Mouse (Mus musculus) cortical plate, adult 2 months (tissue): ENCODE results near the gene Hpcal1. TPM values are rescaled to one million over a fixed set of nuclear protein-coding genes. Genes with fewer than 3 reads are reported as not detected.

Source experiments
- H3K27ac ChIP-seq: fragments of 200-500 bp; 2 replicates; pipeline ENCODE4 v1.5.1; 2012; ENCODE audit warnings: low read length, control low read depth, inconsistent platforms; ENCODE audit not compliant: insufficient read depth
- H3K4me1 ChIP-seq: fragments of 200-500 bp; 2 replicates; pipeline ENCODE4 v1.6.1; 2011; ENCODE audit warnings: low read length; ENCODE audit not compliant: control insufficient read depth, insufficient read depth
- H3K4me3 ChIP-seq: fragments of 200-500 bp; 2 replicates; pipeline ENCODE4 v1.5.1; 2011; ENCODE audit warnings: mild to moderate bottlenecking, low read length, control low read depth; ENCODE audit not compliant: insufficient read depth
- CTCF ChIP-seq: fragments of 200-500 bp; IDR thresholded peaks from 2 replicates; pipeline ENCODE4 v1.5.1; 2011; ENCODE audit warnings: mild to moderate bottlenecking, control low read depth, low read length; ENCODE audit not compliant: insufficient read depth; ENCODE audit errors: extremely low read depth
- POLR2A ChIP-seq: fragments of 200-500 bp; IDR thresholded peaks from 2 replicates; pipeline ENCODE4 v1.6.1; 2011; ENCODE audit warnings: mild to moderate bottlenecking, low read length, control low read depth; ENCODE audit not compliant: insufficient read depth; ENCODE audit errors: extremely low read depth
- polyA plus RNA-seq: library from polyadenylated mRNA; depleted of rRNA; stranded (reverse); fragments of >200 nt; gene quantifications from 2 replicates; pipeline ENCODE4 v1.2.3, GENCODE M21; 2012

Gene Hpcal1
- polyA plus RNA-seq, 1 experiment = 71.1 TPM

GRCm38 (mm10) chr12:17736396-17736795 is 45.7 kb downstream of the Hpcal1 start:
- no peaks in the 10 kb centered on the region; the same call in 1 of the 2 replicates for H3K4me1 ChIP-seq

DNA sequence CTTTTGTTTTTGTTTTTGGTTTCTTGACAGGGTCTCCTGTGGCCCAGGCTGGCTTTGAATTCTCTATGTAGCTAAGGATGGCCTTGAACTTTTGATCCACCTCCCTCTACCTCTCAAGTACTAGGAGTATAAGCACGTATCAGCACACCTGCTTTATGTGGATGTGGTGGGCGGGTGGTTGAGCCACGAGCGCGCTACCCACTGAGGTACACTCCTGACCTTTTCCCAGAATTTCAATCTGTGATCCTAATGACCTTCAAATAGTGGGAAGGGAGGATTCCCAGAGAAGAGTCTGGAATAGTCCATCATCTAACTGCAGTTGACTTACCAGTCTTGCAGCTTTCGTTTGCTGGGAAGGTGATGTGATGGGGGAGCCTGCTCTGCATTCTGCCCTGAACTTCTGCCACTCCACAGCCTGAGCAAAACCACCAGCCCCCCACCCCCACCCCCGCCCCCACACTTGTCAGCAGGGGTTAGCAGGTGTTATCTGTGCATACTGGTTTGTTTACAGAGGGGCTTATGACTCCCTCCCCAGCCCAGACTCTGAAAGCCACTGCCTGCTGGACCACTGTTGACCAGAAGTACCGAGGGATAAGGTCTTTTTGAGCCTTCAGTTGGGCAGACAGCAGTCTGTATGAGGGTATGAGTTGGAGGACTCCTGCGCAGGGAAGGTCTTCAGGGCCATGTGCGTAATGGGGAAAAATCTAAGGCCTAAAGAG is 46.4 kb downstream of the Hpcal1 start:
- no peak for TF ChIP-seq POLR2A
- TF ChIP-seq CTCF = no peak
- Histone ChIP-seq H3K27ac (no peak overlapping the region), H3K4me3 (no peak overlapping the region), H3K4me1 (peaks cover 1% of the 10 kb centered on the region)

More at GRCm38 (mm10) chr12:17736396-17736795, 45.7 kb downstream of the Hpcal1 start:
- no peak overlapping the region for H3K4me3 ChIP-seq
- no peak overlapping the region for H3K27ac ChIP-seq
- TF ChIP-seq CTCF = no peak

DNA sequence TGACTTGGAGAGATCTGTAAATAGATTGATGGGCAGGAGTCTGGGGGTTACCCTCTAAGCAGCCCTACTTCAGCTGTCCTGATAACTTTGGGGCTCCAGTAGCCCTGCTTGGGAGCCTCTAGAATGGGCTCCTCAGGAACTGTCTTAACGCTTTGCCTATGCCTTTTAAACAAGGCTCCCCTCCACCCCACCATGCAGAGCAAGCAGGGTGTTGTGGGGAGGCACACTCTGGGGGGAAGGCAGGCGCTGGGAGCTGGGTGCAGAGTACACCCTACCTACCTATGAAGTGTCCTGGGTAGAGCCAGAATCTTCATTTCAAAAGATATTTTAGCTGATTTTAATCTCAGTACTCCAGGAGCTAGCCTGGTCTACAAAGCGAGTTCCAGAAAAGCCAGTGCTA is 47.2 kb downstream of the Hpcal1 start:
- TF ChIP-seq CTCF = no peak
- TF ChIP-seq POLR2A = no peak
- no peak overlapping the region for H3K4me3 ChIP-seq
- peaks cover 2% of the 10 kb centered on the region for H3K4me1 ChIP-seq
- no peak overlapping the region for H3K27ac ChIP-seq

DNA sequence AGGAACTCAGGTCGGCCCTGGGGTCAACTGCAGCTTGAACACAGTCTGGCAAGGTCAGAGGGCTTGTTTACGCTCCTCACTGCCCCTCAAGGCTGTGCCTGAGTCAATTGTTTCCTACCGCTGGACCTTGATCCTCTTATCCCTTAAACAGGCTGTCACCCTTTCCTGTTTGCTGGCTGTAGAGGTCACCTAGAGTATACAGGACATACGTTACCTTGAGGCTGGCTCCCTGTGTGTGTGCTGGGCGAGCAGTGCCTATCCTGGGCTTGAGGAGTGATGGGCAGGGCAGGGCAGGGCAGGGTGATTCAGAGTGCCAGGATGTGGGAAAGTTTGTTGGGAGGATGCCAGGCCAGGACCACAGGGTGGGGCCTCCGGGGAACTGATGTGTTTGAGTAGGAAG is 47.8 kb downstream of the Hpcal1 start:
- TF ChIP-seq POLR2A (no peak), CTCF (no peak)
- H3K27ac ChIP-seq = no peak overlapping the region
- H3K4me3 ChIP-seq = no peak overlapping the region
- peaks cover 2% of the 10 kb centered on the region for H3K4me1 ChIP-seq

DNA sequence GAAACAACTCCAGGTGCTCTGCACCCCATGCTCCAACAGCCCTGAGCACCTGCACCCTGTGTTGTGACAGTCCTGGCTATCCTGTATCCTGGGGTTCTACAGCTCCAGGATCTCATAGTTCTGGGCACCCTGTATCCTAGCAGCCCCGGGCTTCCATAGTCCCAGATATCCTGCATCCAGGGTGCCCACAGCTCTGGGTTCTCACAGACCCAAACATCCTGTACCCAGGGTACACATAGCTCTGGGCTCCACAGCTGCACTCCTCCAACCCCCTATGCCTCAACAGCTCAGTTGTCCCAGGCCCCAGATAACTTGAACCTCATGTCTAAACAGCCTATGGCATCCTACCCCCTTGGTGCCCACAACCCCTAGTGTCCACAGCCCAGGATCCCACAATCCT is 49.6 kb downstream of the Hpcal1 start:
- H3K27ac ChIP-seq = no peak overlapping the region
- TF ChIP-seq CTCF = no peak
- no peak for TF ChIP-seq POLR2A
- H3K4me3 ChIP-seq = no peak overlapping the region
- H3K4me1 ChIP-seq = peaks cover 2% of the 10 kb centered on the region

DNA sequence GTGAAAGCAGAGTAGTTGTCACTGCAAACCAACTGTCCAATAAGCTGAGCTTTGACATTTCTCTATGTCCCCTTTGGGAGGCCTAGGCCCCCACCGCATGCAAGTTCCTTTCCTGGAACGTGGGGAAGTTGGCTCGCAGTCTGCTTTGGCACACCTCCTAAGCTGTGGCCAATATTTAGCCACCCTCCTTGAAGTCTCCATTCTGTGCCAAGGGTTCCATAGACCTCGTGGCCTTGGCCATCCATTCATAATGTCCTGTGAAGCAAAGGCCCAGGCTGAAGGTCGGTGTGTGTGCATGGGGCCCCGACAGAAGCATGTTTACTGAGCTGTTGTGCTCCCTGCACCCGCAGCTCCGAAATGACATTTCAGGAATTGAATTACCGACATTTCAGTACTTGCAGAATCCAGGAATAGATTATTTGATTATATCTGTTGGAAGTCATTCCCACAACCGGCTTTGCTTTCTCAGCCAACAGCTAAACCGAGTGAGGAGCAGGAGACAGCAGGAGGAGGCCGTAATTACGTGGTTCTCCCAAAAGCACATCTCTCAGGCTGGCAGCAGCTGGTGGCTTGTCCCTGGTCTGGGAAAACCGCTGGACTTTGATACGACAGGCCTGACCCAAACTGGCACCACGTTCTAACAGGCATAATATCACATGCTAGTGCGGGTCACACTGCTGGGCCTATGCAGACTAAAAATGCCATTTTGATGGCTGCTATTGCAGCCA is 51.1 kb downstream of the Hpcal1 start:
- TF ChIP-seq CTCF (no peak), POLR2A (no peak)
- no peak overlapping the region for H3K4me3 ChIP-seq
- H3K4me1 ChIP-seq = peaks cover 2% of the 10 kb centered on the region
- H3K27ac ChIP-seq = no peak overlapping the region

GRCm38 (mm10) chr12:17742571-17743321 is 52.1 kb downstream of the Hpcal1 start:
- no peak overlapping the region for H3K27ac ChIP-seq
- TF ChIP-seq CTCF = no peak
- TF ChIP-seq POLR2A = no peak
- peaks cover 4% of the 10 kb centered on the region for H3K4me1 ChIP-seq

GRCm38 (mm10) chr12:17745431-17745830 is 54.8 kb downstream of the Hpcal1 start:
- Histone ChIP-seq H3K27ac (no peak overlapping the region), H3K4me3 (no peak overlapping the region), H3K4me1 (peaks cover 6% of the 10 kb centered on the region)
- TF ChIP-seq CTCF = no peak
- TF ChIP-seq POLR2A = no peak

More at GRCm38 (mm10) chr12:17742571-17743321, 52.1 kb downstream of the Hpcal1 start:
- no peak overlapping the region for H3K4me3 ChIP-seq

GRCm38 (mm10) chr12:17746725-17747124 is 56.1 kb downstream of the Hpcal1 start:
- H3K27ac ChIP-seq = no peak overlapping the region
- TF ChIP-seq POLR2A = no peak
- TF ChIP-seq CTCF = no peak
- no peak overlapping the region for H3K4me3 ChIP-seq
- H3K4me1 ChIP-seq = peaks cover 6% of the 10 kb centered on the region
